Mouse (Mus musculus): ENCODE results near the gene Mup22. TPM values are rescaled to one million over a fixed set of nuclear protein-coding genes. Genes with fewer than 3 reads are reported as not detected.
"Not testable (repeated sequence)": the region's sequence is repeated elsewhere in the genome, so short reads cannot be mapped to it uniquely, and the experiment has no call there.

Mup22 gene
- total RNA-seq (2021) = not detected

DNA sequence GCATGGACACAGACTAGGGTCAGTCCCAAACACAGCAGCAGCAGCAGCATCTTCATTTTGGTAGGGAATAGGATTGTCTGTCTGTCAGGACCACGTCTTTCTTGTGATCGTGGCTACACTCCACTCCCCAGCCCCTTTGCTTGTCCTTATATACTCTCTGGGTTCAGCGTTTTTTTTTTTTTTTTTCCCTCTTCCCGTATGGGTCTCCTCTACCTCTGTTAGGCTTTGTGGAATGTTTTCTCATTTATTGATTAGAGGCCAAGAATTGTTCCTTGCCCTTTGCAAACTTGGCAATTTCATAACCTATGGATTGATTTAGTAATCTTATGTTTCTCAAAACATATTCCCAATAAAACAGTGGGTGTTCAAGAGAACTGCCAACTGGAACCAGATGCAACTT lies at the start of gene Mup22:
Mup22 (minus strand) TSS at position 101 of the 400 bp plus-strand sequence.
- not testable (repeated sequence) for DNase-seq (ENCODE audit: extremely low spot score in 1 of 2, low spot score in 1 of 2)

DNA sequence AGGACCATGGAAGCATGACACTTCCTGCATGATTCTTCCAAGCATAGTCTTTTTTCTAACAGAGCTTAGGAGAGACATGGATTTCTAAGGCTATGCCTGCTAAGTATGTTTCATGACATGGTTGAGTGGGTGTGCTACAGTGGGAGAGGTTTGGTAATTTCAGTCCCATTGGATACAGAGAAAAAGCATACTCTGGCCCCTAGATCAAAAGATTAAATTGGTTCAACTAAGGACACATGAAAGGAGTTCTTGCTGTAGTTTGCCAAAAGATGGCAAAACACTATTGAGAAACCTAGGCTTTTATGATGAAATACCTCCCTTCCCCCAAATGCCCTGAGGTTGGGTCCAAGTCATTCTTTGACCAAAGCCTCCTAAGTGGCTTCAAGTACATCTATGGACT lies 19.6 kb upstream of the Mup22 start:
- DNase-seq (ENCODE audit: extremely low spot score in 1 of 2, low spot score in 1 of 2) = not testable (repeated sequence)

Other genes starting within 250 kb of the Mup22 start
- not detected for gene Mup10, start 239.3 kb downstream of the Mup22 start, total RNA-seq (2021)
- gene Mup11, start 159.1 kb downstream of the Mup22 start, total RNA-seq (2021) = not detected
- gene Mup12, start 80.1 kb downstream of the Mup22 start, total RNA-seq (2021) = not detected